Mouse (Mus musculus) cerebellum, adult 2 months (tissue): ENCODE results near the gene Col27a1. TPM values are rescaled to one million over a fixed set of nuclear protein-coding genes. Genes with fewer than 3 reads are reported as not detected.

Experiments used
- DNase-seq, 2 experiments: peaks; one replicate each; pipeline ENCODE4 v3.0.0; 2021
- H3K27ac ChIP-seq: fragments of 200-500 bp; 2 replicates; pipeline ENCODE4 v1.5.1; 2012; ENCODE audit warnings: low read length, control low read depth, inconsistent platforms; ENCODE audit not compliant: insufficient read depth
- H3K27me3 ChIP-seq: fragments of 200-500 bp; 2 replicates; pipeline ENCODE4 v1.6.1; 2012; ENCODE audit warnings: inconsistent platforms, mild to moderate bottlenecking, low read length, moderate library complexity; ENCODE audit not compliant: control insufficient read depth, insufficient read depth
- H3K4me1 ChIP-seq: fragments of 200-500 bp; 2 replicates; pipeline ENCODE4 v1.6.1; 2011; ENCODE audit warnings: low read length; ENCODE audit not compliant: control insufficient read depth, insufficient read depth
- H3K4me3 ChIP-seq: fragments of 200-500 bp; replicated peaks from 2 replicates; pipeline ENCODE3; 2011; ENCODE audit warnings: mild to moderate bottlenecking, low read depth, low read length, control low read depth; ENCODE audit not compliant: insufficient read depth
- CTCF ChIP-seq: fragments of 200-500 bp; IDR thresholded peaks from 2 replicates; pipeline ENCODE4 v1.5.1; 2011; ENCODE audit warnings: low read depth, mild to moderate bottlenecking, control low read depth, low read length, moderate library complexity, borderline replicate concordance; ENCODE audit not compliant: insufficient read depth
- POLR2A ChIP-seq: fragments of 200-500 bp; IDR thresholded peaks from 2 replicates; pipeline ENCODE4 v1.6.1; 2011; ENCODE audit warnings: low read length, control low read depth, borderline replicate concordance; ENCODE audit not compliant: insufficient read depth
- WGBS: fragments of 180-500 bp; shearing (Covaris S2); methylation state at CpG from one replicate; pipeline ENCODE4 v1.1.7; 2018; 5-methylcytosine and 5-hydroxymethylcytosine counted together
- polyA plus RNA-seq: library from polyadenylated mRNA; depleted of rRNA; stranded (reverse); fragments of >200 nt; gene quantifications from 2 replicates; pipeline ENCODE4 v1.2.3, GENCODE M21; 2012

Col27a1 gene
- polyA plus RNA-seq, 1 experiment: 24.2 TPM

GRCm38 (mm10) chr4:63368577-63368976, 154.8 kb downstream of the Col27a1 start:
- DNase-seq: peak; percentile 60 to 77
- Histone ChIP-seq H3K27me3 (no peaks in the 10 kb centered on the region), H3K27ac (no peak overlapping the region), H3K4me3 (no peak overlapping the region), H3K4me1 (no peaks in the 10 kb centered on the region)
- WGBS: 11% methylated on average over 4 of the region's 4 CpGs
- TF ChIP-seq POLR2A (no peak), CTCF (peak; percentile 95)

DNA sequence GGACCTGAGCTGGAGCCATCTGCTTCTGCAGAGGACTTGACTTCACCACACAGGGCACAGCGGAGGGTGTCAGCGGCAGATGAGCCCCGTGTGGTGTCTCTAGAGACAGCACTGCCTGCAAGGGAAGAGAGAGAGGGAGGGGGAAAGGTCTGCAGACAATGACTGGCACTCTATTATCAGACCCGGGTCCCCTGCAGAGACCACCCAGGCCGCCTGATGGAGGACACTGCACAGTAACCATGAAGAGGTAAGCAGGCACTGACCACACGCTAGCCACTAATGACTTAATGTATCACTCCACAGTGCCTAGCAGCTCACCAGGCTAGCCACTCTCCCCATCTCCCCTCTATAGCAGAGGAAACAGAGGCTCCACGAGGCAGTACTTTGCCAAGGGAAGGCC, 157.1 kb downstream of the Col27a1 start:
- no peak overlapping the region for H3K4me3 ChIP-seq
- no peaks in the 10 kb centered on the region for H3K4me1 ChIP-seq
- no peak for TF ChIP-seq POLR2A
- no peak for TF ChIP-seq CTCF
- WGBS: 37% methylated on average over 7 of the region's 7 CpGs
- DNase-seq: no peak
- H3K27me3 ChIP-seq: no peaks in the 10 kb centered on the region
- no peak overlapping the region for H3K27ac ChIP-seq

- no peak for DNase-seq
Measured at GRCm38 (mm10) chr4:63371890-63372289, 158.1 kb downstream of the Col27a1 start.

GRCm38 (mm10) chr4:63373404-63373803, 159.6 kb downstream of the Col27a1 start:
- no peak overlapping the region for H3K4me3 ChIP-seq
- TF ChIP-seq POLR2A (no peak), CTCF (no peak)
- WGBS: 93% methylated on average over 8 of the region's 8 CpGs
- no peaks in the 10 kb centered on the region for H3K27me3 ChIP-seq
- H3K4me1 ChIP-seq: no peaks in the 10 kb centered on the region
- DNase-seq: no peak
- H3K27ac ChIP-seq: no peak overlapping the region

More at GRCm38 (mm10) chr4:63371890-63372289, 158.1 kb downstream of the Col27a1 start:
- TF ChIP-seq CTCF: no peak; the same call in 1 of the 2 replicates
- no peak for TF ChIP-seq POLR2A
- Histone ChIP-seq H3K4me1 (no peaks in the 10 kb centered on the region), H3K27ac (no peak overlapping the region), H3K27me3 (no peaks in the 10 kb centered on the region), H3K4me3 (no peak overlapping the region)
- WGBS: 79% methylated on average over 3 of the region's 3 CpGs

GRCm38 (mm10) chr4:63374331-63374730, 160.5 kb downstream of the Col27a1 start:
- Histone ChIP-seq H3K4me3 (no peak overlapping the region), H3K27ac (no peak overlapping the region), H3K27me3 (no peaks in the 10 kb centered on the region), H3K4me1 (no peaks in the 10 kb centered on the region)
- no peak for TF ChIP-seq CTCF
- TF ChIP-seq POLR2A: no peak
- 87% methylated on average over 12 of the region's 12 CpGs for WGBS
- no peak for DNase-seq

- no peak overlapping the region for H3K27ac ChIP-seq
- no peaks in the 10 kb centered on the region for H3K27me3 ChIP-seq
- 36% methylated on average over 1 of the region's 1 CpGs for WGBS
- H3K4me1 ChIP-seq: no peaks in the 10 kb centered on the region
- peak in 1 of 2 experiments; percentile 23 for DNase-seq
- TF ChIP-seq CTCF (no peak), POLR2A (no peak)
- no peak overlapping the region for H3K4me3 ChIP-seq
Measured at GRCm38 (mm10) chr4:63375367-63375766, 161.6 kb downstream of the Col27a1 start.

GRCm38 (mm10) chr4:63377483-63377882, 163.7 kb downstream of the Col27a1 start:
- Histone ChIP-seq H3K27ac (no peak overlapping the region), H3K27me3 (no peaks in the 10 kb centered on the region), H3K4me3 (no peak overlapping the region), H3K4me1 (no peaks in the 10 kb centered on the region)
- TF ChIP-seq CTCF (no peak), POLR2A (no peak)
- DNase-seq: no peak
- 70% methylated on average over 7 of the region's 7 CpGs for WGBS

DNA sequence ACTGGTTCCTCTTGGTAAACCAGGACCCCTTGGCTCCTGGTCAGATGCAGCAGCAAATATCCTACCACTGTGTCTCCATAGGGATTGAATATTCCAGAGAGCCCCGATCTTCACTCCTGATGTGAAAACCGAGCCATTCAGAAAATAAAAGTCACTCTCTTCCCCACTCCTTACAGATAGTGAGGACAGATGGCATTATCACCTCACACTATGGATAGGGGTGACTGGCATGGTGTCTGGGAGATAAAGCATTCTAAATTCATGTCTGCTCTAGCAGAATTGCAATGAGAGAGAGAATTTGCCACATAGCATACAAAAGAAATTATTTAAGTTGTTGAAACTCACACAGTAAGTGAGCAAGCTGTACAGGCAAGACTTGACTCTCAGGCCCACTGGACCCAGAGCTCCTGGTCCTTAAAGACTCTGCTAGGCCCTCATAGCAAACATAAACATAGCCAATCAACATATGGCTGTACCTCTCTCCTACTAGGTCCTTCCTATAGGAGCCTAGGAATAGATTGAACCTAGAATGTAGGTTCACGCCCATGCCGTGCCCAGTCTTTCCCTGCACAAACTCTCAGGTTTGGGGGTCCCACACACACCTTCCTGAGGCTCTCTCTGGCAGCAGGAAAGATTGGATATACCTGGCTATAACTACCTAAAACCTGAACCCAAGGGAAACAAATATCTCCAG, 169.0 kb downstream of the Col27a1 start:
- no peaks in the 10 kb centered on the region for H3K27me3 ChIP-seq
- H3K4me1 ChIP-seq: no peaks in the 10 kb centered on the region
- DNase-seq: no peak
- H3K4me3 ChIP-seq: no peak overlapping the region
- 89% methylated on average over 4 of the region's 4 CpGs for WGBS
- TF ChIP-seq POLR2A: no peak
- no peak for TF ChIP-seq CTCF
- no peak overlapping the region for H3K27ac ChIP-seq
